Mouse (Mus musculus): ENCODE measurements at regions not wholly inside any gene's neighbourhood (a gene's known extent, or its start where the extent isn't known, plus 50 kb on each side); places are given as distances from the start of the nearest gene placed in this dataset.

DNA sequence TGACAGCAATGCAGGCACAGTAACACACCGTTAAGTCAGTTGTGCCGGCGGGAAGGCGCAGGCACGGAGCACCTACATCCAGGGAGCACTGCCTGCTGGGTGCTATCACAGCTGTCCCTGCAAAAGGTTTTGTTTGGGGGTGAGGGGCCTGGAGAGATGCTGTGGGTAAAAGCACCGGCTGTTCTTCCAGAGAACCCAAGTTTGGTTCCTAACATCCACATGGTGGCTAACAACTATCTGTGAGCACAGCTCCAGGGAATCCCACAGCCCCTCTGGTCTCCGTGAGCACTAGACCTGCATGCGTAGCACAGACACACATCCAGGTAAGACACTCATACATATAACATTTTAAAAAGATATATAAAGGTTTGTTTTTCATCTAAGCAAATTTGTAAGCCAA is 72.0 kb upstream of the Slc38a4 start:
- no peak for DNase-seq (ENCODE audit: low read depth, low spot score)

GRCm38 (mm10) chr15:97125836-97126822 is 70.4 kb upstream of the Slc38a4 start:
- DNase-seq (ENCODE audit: low read depth, low spot score): no peak

GRCm38 (mm10) chr15:97122263-97122662 is 66.5 kb upstream of the Slc38a4 start:
- no peak for DNase-seq (ENCODE audit: low read depth, low spot score)

DNA sequence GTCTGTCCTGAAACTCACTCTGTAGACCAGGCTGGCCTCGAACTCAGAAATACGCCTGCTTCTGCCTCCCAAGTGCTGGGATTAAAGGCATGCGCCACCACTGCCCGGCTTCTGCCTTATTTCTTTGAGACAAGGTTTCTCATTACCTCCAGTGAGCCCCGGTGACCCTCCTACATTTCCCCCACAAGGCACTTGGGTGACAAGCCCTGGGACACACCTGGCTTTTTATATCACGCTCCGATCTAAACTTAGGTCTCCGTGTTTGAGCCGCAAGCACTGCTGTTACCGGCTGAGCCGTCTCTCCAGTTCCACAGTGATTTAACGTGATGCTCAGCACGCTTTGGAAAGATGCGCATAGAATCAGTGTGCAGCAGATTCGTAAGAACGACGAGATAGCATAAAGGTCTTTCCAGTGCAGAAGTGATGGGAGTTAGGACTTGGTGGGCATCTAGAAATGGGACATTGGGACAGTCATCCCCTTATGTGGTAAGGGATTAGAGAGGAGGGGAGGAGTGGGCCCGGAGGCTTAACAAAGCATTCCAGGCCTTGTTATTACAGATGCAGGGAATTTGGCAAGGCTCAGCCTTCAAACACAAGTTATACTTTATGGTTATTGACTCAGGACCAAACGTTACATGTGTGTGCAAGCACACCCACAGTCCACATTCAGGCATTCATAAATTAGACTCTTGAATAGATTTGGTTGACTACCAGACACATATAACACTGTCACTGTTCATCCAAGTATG is 56.9 kb upstream of the Slc38a4 start:
- no peak for DNase-seq (ENCODE audit: low read depth, low spot score)

DNA sequence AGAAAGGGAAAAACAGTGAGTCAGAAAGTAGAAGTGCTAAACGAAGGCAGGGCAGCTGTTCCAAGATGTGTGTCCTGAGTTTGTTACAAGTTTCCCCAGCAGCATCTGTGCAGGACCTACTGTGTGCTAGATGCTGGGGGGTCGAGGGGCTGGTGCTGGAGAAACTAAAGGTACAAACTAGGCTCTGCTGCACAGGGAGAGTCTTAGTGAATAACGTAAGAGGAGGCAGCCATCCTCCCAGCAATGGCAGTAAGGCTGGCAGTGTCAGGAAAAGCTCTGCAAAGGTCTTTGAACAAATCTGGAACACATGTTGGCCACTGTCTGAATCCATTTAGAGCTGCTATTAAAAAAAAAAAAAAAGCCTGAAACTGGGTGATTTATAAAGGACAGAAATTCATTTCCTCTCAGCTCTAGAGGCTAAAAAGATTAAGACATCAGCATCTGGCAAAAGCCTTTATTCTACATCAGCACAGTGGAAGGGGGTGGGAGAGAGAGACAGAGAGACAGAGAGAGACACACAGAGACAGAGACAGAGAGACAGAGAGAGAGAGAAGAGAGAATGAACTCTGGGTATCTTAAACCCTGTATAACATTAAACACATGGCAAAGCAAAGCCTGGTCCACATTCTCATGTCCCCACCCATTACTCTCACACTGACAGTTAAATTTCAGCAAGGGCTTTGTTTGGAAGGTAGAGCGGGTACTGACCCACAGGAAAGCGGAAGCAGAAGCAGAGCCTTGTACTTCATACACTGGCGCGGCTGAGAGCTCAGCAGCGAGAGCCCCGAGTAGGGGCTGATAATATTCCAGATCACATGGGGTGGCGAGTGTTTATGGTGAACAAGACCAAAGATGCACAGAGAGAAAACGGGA is 55.8 kb upstream of the Slc38a4 start:
- DNase-seq (ENCODE audit: low read depth, low spot score): peak; percentile 51

DNA sequence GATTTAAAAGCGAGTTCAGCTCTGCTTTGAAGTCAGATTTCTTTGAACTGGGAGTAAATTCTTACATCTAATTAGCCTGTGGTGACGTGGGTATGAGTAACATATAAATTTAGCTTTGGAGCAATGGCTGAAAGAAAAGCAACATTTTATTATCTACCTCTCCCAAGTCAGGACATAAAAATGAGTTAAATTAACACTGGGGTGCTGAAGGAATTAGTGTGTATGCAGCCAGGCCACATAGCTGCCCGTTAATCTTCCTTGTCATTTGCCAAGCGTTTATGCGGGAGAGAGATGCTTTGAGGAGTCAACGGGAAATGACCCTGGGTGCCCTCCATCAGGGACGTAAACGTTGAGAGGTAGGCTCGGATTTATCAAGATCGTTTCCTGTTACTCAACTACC is 52.0 kb upstream of the Slc38a4 start:
- DNase-seq (ENCODE audit: low read depth, low spot score): no peak

GRCm38 (mm10) chr15:97106556-97106955 is 50.8 kb upstream of the Slc38a4 start:
- no peak for DNase-seq (ENCODE audit: low read depth, low spot score)
